Mouse (Mus musculus) spleen, adult 2 months (tissue): ENCODE measurements at regions not wholly inside any gene's neighbourhood (a gene's known extent, or its start where the extent isn't known, plus 50 kb on each side); places are given as distances from the start of the nearest gene placed in this dataset.

ENCODE experiments used
- CTCF ChIP-seq: fragments of 200-500 bp; IDR thresholded peaks from 2 replicates; pipeline ENCODE4 v1.5.1; 2011; ENCODE audit warnings: mild to moderate bottlenecking, inconsistent platforms; ENCODE audit not compliant: insufficient read depth, insufficient read length, insufficient replicate concordance; ENCODE audit errors: extremely low read depth
- POLR2A ChIP-seq: fragments of 200-500 bp; IDR thresholded peaks from 2 replicates; pipeline ENCODE4 v1.6.1; 2011; ENCODE audit warnings: low read depth, low read length, inconsistent platforms

- no peak for TF ChIP-seq CTCF
- TF ChIP-seq POLR2A = no peak
Measured at GRCm38 (mm10) chr13:84931271-84931670, 257.9 kb upstream of the Ccnh start.
